Mouse (Mus musculus) mature B cell (primary cell): ENCODE results near the gene Gcnt7.

Experiments
- in situ Hi-C: fragments of 300-500 bp; cut with MboI; formaldehyde crosslinking; loops from 2 replicates; pipeline ENCODE4 v1.14.3; 2019

Gene Gcnt7

GRCm38 (mm10) chr2:172458496-172458895, at the start of gene Gcnt7:
Gene Gcnt7 (minus strand): TSS chr2:172458596.
- in situ Hi-C loops, result no loop called here

DNA sequence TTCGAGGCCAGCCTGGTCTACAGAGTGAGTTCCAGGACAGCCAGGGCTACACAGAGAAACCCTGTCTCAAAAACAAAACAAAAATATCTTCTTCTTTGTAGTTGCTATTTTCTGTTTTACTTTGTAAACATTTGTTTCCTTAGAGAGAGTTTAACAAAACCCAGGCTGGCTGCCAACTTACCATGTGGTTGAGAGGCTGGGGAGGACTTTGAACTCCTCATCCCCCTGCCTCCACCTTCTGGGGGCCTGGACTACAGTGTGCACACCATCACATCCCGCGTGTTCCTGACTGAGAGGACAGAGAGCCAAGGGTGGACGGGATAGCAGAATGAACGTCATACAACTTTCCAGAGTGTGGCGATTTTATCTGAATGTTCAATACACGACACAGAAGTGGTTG, 47.7 kb upstream of the Gcnt7 start:
- in situ Hi-C loops, result no loop called here

DNA sequence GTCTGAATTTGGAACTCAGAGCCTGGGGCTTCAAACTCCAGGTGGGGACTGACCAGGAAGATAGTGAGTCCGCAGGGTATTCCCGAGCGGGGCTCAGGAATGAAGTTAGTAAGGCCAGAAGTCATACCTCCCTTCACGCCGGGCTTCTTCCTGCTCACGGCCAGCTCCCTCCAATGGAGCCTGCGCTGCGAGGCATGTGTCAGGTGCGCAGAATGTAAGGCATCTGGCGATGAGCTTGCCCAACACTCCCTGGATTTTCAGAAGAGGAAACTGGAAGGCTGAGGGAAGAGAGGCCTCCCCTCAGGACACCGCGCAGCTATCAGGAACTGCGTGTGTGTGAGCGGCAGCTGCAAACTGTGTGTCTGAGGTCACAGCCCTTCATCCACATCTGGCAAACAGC, 43.8 kb upstream of the Gcnt7 start:
- in situ Hi-C loops, result no loop called here

GRCm38 (mm10) chr2:172501341-172501740, 42.9 kb upstream of the Gcnt7 start:
- in situ Hi-C loops, result no loop called here

DNA sequence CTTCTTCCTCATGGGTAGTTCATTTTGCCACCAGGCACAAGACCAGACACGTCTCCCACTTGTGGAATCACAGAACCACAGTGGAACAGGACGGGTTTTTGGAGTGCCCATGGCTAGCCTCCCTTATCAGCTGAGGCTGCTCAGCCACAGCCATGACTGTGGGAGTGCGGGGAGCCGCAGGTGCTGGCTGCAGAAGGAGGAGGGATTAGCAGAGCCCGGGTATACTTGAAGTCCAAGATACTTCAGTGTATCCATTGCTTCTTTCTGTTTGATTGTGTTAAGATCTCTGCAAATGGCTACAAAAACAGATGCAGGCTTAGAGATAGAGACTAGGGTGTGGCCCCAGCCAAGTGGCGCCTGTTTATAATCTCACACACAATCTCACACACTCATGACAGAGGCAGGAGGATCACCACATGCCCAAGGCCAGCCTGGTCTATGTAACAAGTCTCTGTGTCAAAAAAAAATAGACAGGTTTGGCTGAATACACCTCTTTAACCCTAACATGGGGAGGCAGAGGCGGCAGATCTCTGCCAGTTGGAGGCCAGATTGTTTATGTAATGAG, 42.4 kb upstream of the Gcnt7 start:
- in situ Hi-C loops, result no loop called here

- in situ Hi-C loops, result no loop called here
Observed at GRCm38 (mm10) chr2:172498823-172499222, 40.4 kb upstream of the Gcnt7 start.

DNA sequence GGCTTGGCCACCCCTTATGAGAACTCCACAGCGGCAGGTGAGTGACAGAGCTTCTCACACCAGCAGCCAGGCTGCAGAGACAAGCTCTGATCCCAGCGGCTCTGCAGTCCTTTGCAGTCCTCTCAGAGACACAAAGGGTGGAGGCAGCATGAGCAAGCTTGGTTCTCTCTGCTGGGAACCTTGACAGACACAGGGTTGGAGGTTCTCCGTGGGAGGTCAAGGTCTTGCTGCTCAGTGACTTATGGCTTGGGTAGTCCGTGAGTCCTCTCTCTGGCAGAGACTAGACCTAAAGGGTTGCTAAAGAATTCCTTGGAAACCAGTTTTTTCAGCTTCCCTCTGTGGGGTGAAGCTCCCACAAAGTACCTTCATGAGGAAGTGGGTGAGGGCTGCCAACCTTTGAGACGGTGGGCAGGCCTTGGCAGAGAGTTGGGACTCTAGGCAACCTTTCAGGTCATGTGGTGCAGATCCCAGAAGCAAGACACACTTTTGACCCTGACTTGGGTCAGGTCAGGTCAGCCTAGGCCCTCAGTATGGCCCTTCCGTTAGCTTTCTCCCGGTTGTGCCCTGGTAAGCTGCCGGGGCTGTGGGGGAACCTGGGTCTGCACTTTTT, 38.4 kb upstream of the Gcnt7 start:
- in situ Hi-C loops, result no loop called here

- in situ Hi-C loops, result no loop called here
Observed at GRCm38 (mm10) chr2:172484696-172485370, 26.4 kb upstream of the Gcnt7 start.

DNA sequence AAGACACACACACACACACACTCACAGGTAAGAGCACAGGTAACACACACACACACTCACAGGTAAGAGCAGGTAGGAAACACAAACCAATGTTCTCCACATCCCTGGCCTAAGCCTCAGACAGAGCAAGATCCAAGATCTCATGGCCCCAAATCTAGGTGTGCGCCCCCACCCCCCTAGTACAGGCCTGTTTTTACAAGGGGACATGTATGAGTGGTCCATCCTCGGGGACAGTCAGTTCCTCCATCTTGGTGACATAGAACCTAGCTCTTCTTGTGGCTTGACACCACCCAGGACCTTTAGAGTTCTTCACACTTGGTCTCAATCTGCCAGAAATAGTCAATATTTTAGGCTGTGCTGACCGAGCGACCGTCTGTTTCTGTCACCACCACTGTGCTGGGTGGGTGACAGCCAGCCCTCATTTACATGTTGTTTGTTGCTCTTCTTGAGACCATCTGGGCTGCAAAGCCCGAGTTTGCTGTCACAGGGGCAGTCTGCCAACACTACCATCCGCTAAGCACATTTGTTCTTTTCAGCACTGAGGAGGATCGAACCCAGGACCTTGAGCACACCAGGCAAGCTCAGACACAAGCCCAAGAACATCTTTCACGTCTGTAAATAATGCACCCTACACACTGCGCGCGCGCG, 25.5 kb upstream of the Gcnt7 start:
- in situ Hi-C loops, result no loop called here

DNA sequence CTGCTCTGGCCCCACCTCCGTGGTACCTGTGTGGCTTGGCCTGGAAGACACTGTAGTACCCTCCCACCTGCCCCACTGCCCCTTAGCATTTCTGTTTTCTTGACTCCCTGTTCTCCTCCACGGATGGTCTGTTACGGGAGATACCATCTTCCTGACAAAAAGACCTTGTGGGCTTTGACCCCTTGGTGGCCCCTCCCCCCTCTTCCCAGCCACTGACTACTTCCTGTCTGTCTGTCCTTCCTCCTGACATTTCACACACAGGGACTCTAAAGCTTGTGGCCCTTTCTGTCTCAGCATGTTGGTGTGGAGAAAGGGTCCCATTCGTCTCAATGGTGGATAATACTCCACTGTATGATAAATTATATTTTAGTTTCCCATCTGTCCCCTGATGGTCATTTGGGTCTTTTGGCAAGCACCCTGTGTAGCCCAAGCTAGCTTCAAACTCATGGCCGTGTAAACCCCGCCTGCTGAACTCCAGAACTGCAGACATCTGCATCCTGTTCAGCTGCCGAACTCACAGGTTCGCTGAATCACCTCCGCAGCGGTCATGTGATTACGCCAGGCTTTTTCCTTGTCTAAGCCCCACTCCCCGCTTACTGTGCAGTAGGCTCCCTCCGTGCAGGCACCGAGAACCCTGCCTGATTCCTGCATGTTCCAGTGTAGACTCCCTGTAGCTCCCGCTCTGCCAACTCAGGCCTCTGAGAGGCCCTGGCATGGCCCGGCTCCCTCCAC, 23.4 kb upstream of the Gcnt7 start:
- in situ Hi-C loops, result no loop called here

DNA sequence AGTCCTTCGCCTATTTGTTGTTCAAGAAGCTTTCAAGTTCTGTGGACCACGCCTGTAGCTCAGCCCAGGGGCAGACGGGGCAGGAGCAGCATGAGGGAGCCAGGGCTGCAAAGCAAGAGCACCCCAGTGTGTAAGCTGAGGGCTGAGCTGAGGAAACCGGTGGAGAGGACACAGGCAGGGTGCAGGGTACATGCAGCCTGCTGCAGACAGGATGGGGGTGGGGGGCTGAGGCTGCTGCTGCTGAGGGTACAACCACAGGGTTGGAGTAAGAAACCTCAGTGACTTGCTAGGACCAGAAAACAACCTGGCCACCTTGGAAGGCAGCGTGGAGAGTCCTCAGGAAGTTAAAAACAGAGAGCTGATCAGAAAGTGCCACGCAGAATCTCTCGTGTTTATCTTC, 21.9 kb upstream of the Gcnt7 start:
- in situ Hi-C loops, result no loop called here

- in situ Hi-C loops, result no loop called here
Observed at GRCm38 (mm10) chr2:172477860-172478259, 19.5 kb upstream of the Gcnt7 start.

DNA sequence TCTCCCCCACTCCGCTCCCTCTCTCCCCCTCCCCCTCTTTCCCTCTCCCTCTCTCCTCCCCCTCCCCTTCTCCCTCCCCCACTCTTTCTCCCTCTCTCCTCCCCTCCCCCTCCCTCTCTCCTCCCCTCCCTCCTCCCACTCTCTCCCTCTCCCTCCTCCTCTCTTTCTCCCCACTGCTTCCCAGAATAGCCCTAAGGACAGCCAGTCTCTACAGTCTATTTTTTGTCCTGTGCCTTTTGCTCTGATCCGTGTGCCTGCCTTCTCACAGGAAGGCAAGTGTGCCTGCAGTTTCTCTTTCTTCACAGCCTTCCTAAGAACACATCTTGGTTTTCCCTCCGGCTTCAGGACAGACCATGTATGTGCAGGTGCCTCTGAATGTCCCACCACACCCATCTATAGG, 19.0 kb upstream of the Gcnt7 start:
- in situ Hi-C loops, result no loop called here

GRCm38 (mm10) chr2:172476707-172477260, 18.4 kb upstream of the Gcnt7 start:
- in situ Hi-C loops, result no loop called here

- in situ Hi-C loops, result no loop called here
Observed at GRCm38 (mm10) chr2:172474970-172475369, 16.6 kb upstream of the Gcnt7 start.

GRCm38 (mm10) chr2:172473591-172473990, 15.2 kb upstream of the Gcnt7 start:
- in situ Hi-C loops, result no loop called here

- in situ Hi-C loops, result no loop called here
Observed at GRCm38 (mm10) chr2:172472318-172472717, 13.9 kb upstream of the Gcnt7 start, which contains the start of gene Fam209. Gene Fam209 (plus strand): TSS chr2:172472520.

GRCm38 (mm10) chr2:172468346-172468819, 10.0 kb upstream of the Gcnt7 start:
- in situ Hi-C loops, result no loop called here

DNA sequence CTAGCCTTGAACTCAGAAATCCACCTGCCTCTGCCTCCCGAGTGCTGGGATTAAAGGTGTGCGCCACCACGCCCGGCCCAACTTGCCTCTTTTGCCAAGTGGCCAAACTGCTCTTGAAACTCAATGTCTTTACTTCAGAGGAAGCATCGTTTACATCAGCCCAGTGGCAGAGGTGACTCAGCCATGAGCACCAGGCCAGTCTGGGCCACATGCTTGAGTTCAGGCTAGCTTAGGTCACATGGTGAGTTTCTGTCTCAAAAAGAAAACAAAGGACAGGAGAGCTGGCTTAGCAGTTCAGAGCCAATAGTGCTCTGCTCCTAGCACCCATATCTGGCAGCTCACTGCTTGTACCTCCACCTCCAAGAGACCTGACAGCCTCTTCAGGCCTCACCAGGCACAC, 8.8 kb upstream of the Gcnt7 start:
- in situ Hi-C loops, result no loop called here

GRCm38 (mm10) chr2:172466427-172467132, 8.2 kb upstream of the Gcnt7 start:
- in situ Hi-C loops, result no loop called here

DNA sequence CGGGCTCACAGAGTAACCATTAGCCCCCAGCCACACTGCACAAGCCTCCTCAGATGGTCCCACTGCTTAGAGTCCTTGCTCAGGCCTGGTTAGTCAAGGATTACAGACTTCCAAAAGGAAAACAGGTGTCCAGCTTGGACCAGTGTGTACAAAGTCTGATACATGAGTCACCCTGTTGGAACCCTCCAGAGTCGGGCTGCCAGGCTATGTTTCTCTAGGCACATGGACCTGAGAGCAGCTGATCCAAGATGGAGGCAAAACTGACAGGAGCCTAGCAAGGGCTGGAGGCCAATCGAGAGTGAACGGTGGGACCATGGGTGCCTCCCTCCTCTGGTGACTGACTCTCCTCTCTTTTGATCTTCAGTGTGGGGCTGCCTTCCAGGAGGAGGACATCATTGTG, 4.4 kb upstream of the Gcnt7 start:
- in situ Hi-C loops, result no loop called here
